ENCODE assay signal across 8 mouse cellular contexts in genomic region chr12:52504331-52505181, GRCm38 (mm10). TPM values are rescaled to one million over a fixed set of nuclear protein-coding genes. Genes with fewer than 3 reads are reported as not detected.
DNase-seq lines count a peak whose midpoint lies in the region; ATAC-seq and TF ChIP-seq lines count a peak whose summit lies in the region.

No protein-coding gene starts in this region.

- TF ChIP-seq EP300 in liver, embryonic 14.5 days (IDR thresholded peaks at IDR 0.05; ENCODE audit: low read depth), result no peak

- no peak for TF ChIP-seq CTCF in liver, embryonic 14.5 days (IDR thresholded peaks at IDR 0.05; ENCODE audit: low read depth)
- no peak for TF ChIP-seq CTCF in thymus, adult 2 months (IDR thresholded peaks at IDR 0.05; ENCODE audit: borderline replicate concordance, control insufficient read depth, extremely low read depth, insufficient read depth, low read length, poor library complexity)

- ATAC-seq in embryonic facial prominence, embryonic 15.5 days (ENCODE audit: insufficient number of reproducible peaks, low FRiP score, low TSS enrichment, low read depth), result peak; percentile 17
- ATAC-seq in heart, embryonic 13.5 days (ENCODE audit: extremely low read depth, insufficient number of reproducible peaks, low FRiP score, low TSS enrichment), result no peak
- peak; percentile 13 for ATAC-seq in kidney, embryonic 16.5 days (ENCODE audit: low FRiP score, low TSS enrichment)
- ATAC-seq in liver, embryonic 14.5 days (ENCODE audit: insufficient read depth), result 0 out of 2 replicates have a peak, but pooled peaks have one; percentile 0
- peak; percentile 36; the same call in 1 of the 2 replicates for ATAC-seq in neural tube, embryonic 11.5 days (ENCODE audit: insufficient read depth, low FRiP score, low TSS enrichment)

- peak overlapping the region; percentile 58 for H3K4me2 ChIP-seq in embryonic facial prominence, embryonic 15.5 days (replicated peaks)
- peak overlapping the region; percentile 78 for H3K4me2 ChIP-seq in heart, embryonic 13.5 days
- H3K4me2 ChIP-seq in kidney, embryonic 16.5 days (replicated peaks; ENCODE audit: low read depth, low read length), result peak overlapping the region; percentile 88
- H3K4me2 ChIP-seq in liver, embryonic 14.5 days (ENCODE audit: low read depth), result peak overlapping the region; percentile 87
- H3K4me2 ChIP-seq in neural tube, embryonic 11.5 days (ENCODE audit: low read depth), result peak overlapping the region; percentile 48

- WGBS in embryonic facial prominence, embryonic 15.5 days, result 0% methylated on average over 75 of the region's 78 CpGs
- under 1% methylated on average over 71 of the region's 78 CpGs for WGBS in heart, embryonic 13.5 days
- 0% methylated on average over 64 of the region's 78 CpGs for WGBS in kidney, embryonic 16.5 days
- under 1% methylated on average over 69 of the region's 78 CpGs for WGBS in liver, embryonic 14.5 days (ENCODE audit: insufficient replicate concordance)
- under 1% methylated on average over 68 of the region's 78 CpGs for WGBS in neural tube, embryonic 11.5 days
- WGBS in thymus, adult 2 months, result under 1% methylated on average over 78 of the region's 78 CpGs

- DNase-seq in CD4-positive helper T cell, adult 2 months (ENCODE audit: low read depth, low spot score), result peak; percentile 64
- DNase-seq in adrenal gland, adult 2 months, result peak; percentile 71
- peak in 2 of 3 experiments; percentile 31 to 42 for DNase-seq in liver, embryonic 14.5 days (ENCODE audit: low read depth in 3 of 3, low spot score in 3 of 3)
- peak; percentile 69 for DNase-seq in neural tube, embryonic 11.5 days (ENCODE audit: low spot score)
- peak; percentile 53 for DNase-seq in thymus, adult 2 months

- peak overlapping the region; percentile 99 for H3K4me3 ChIP-seq in embryonic facial prominence, embryonic 15.5 days (replicated peaks)
- peak overlapping the region; percentile 99 for H3K4me3 ChIP-seq in heart, embryonic 13.5 days
- H3K4me3 ChIP-seq in kidney, embryonic 16.5 days (ENCODE audit: low read length), result peak overlapping the region; percentile 94
- peak overlapping the region; percentile 88 to 94 for H3K4me3 ChIP-seq in liver, embryonic 14.5 days (ENCODE audit: insufficient read depth in 1 of 2, low read depth in 2 of 2, low read length in 2 of 2)
- peak overlapping the region; percentile 62 for H3K4me3 ChIP-seq in neural tube, embryonic 11.5 days (ENCODE audit: low read depth, low read length)
- H3K4me3 ChIP-seq in thymus, adult 2 months (ENCODE audit: control insufficient read depth, insufficient read depth, low read length), result peak overlapping the region; percentile 52

- no peaks in the 10 kb centered on the region for H3K9me3 ChIP-seq in embryonic facial prominence, embryonic 15.5 days (replicated peaks)
- H3K9me3 ChIP-seq in heart, embryonic 13.5 days, result no peaks in the 10 kb centered on the region
- no peaks in the 10 kb centered on the region for H3K9me3 ChIP-seq in kidney, embryonic 16.5 days (ENCODE audit: low read length)
- no peaks in the 10 kb centered on the region for H3K9me3 ChIP-seq in liver, embryonic 14.5 days (ENCODE audit: control insufficient read depth, low read length)
- no peaks in the 10 kb centered on the region for H3K9me3 ChIP-seq in neural tube, embryonic 11.5 days (ENCODE audit: control insufficient read depth, low read length)

- no peaks in the 10 kb centered on the region for H3K27me3 ChIP-seq in embryonic facial prominence, embryonic 15.5 days
- no peaks in the 10 kb centered on the region for H3K27me3 ChIP-seq in heart, embryonic 13.5 days (replicated peaks)
- H3K27me3 ChIP-seq in kidney, embryonic 16.5 days (ENCODE audit: insufficient read depth, low read length), result no peaks in the 10 kb centered on the region
- H3K27me3 ChIP-seq in liver, embryonic 14.5 days (ENCODE audit: control insufficient read depth, insufficient read depth, low read length), result no peaks in the 10 kb centered on the region; the same call in 1 of the 2 replicates
- H3K27me3 ChIP-seq in neural tube, embryonic 11.5 days (ENCODE audit: control insufficient read depth, insufficient read depth, low read length), result no peaks in the 10 kb centered on the region
- H3K27me3 ChIP-seq in thymus, adult 2 months (ENCODE audit: control insufficient read depth, insufficient read depth, low read length), result no peaks in the 10 kb centered on the region

- H3K4me1 ChIP-seq in embryonic facial prominence, embryonic 15.5 days, result no peaks in the 10 kb centered on the region
- peaks cover 35% of the 10 kb centered on the region for H3K4me1 ChIP-seq in heart, embryonic 13.5 days
- 0 out of 2 replicates have a peak, but pooled peaks cover 4% of the 10 kb centered on the region for H3K4me1 ChIP-seq in kidney, embryonic 16.5 days (ENCODE audit: insufficient read depth, low read length)
- peaks cover 0 to 4% of the 10 kb centered on the region in 2 experiments; a peak in 1 of 4 replicates for H3K4me1 ChIP-seq in liver, embryonic 14.5 days (replicated peaks; ENCODE audit: control insufficient read depth in 2 of 2, insufficient read depth in 2 of 2, low read length in 1 of 2)
- H3K4me1 ChIP-seq in neural tube, embryonic 11.5 days (ENCODE audit: control insufficient read depth, insufficient read depth, low read length), result peaks cover 5% of the 10 kb centered on the region
- H3K4me1 ChIP-seq in thymus, adult 2 months (replicated peaks; ENCODE audit: control insufficient read depth, insufficient read depth, low read length), result peaks cover 4% of the 10 kb centered on the region

- TF ChIP-seq POLR2A in thymus, adult 2 months (IDR thresholded peaks at IDR 0.05; ENCODE audit: control insufficient read depth, extremely low read depth, insufficient read depth, low read length, poor library complexity), result no peak

- peak overlapping the region; percentile 92 for H3K9ac ChIP-seq in embryonic facial prominence, embryonic 15.5 days
- H3K9ac ChIP-seq in heart, embryonic 13.5 days, result peak overlapping the region; percentile 100
- peak overlapping the region; percentile 98 for H3K9ac ChIP-seq in kidney, embryonic 16.5 days (replicated peaks; ENCODE audit: low read length)
- peak overlapping the region; percentile 81 for H3K9ac ChIP-seq in liver, embryonic 14.5 days (replicated peaks)
- peak overlapping the region; percentile 95 for H3K9ac ChIP-seq in neural tube, embryonic 11.5 days (ENCODE audit: low read length)

- H3K36me3 ChIP-seq in embryonic facial prominence, embryonic 15.5 days, result no peaks in the 10 kb centered on the region
- no peaks in the 10 kb centered on the region for H3K36me3 ChIP-seq in heart, embryonic 13.5 days
- no peaks in the 10 kb centered on the region for H3K36me3 ChIP-seq in kidney, embryonic 16.5 days (ENCODE audit: insufficient read depth, low read length)
- H3K36me3 ChIP-seq in liver, embryonic 14.5 days (replicated peaks; ENCODE audit: control insufficient read depth, insufficient read depth, low read depth), result no peaks in the 10 kb centered on the region
- no peaks in the 10 kb centered on the region for H3K36me3 ChIP-seq in neural tube, embryonic 11.5 days (ENCODE audit: control insufficient read depth, insufficient read depth, low read length)
- H3K36me3 ChIP-seq in thymus, adult 2 months (ENCODE audit: control insufficient read depth, insufficient read depth, low read length), result no peaks in the 10 kb centered on the region

- peak overlapping the region; percentile 100 for H3K27ac ChIP-seq in embryonic facial prominence, embryonic 15.5 days (replicated peaks)
- peak overlapping the region; percentile 100 for H3K27ac ChIP-seq in heart, embryonic 13.5 days (replicated peaks)
- peak overlapping the region; percentile 99 for H3K27ac ChIP-seq in kidney, embryonic 16.5 days (ENCODE audit: low read length)
- peak overlapping the region; percentile 62 for H3K27ac ChIP-seq in liver, embryonic 14.5 days
- H3K27ac ChIP-seq in neural tube, embryonic 11.5 days (ENCODE audit: low read depth, low read length), result peak overlapping the region; percentile 99
- no peak overlapping the region for H3K27ac ChIP-seq in thymus, adult 2 months (ENCODE audit: control insufficient read depth, insufficient read depth, low read length)

RNA-seq across cellular contexts. Expression of gene Arhgap5, which starts 0.8 kb away (rescaled TPM):
- total RNA-seq in adrenal gland, adult 2 months (2021), result 10 to 100 TPM; 74.5 to 87.3 TPM
- polyA plus RNA-seq in adrenal gland, adult 2 months (2012; rRNA removed), result 0.40 and 0.53 TPM in 2 replicates
- polyA plus RNA-seq in embryonic facial prominence, embryonic 15.5 days (2015; fragmentation: Nextera tagmentation; extraction: Ambion mirVana), result 41.6 and 46.8 TPM in 2 replicates
- 26.9 and 29.4 TPM in 2 replicates for polyA plus RNA-seq in heart, embryonic 13.5 days (2015; fragmentation: Nextera tagmentation; extraction: Ambion mirVana)
- polyA plus RNA-seq in kidney, embryonic 16.5 days (2015; fragmentation: Nextera tagmentation; extraction: Ambion mirVana), result 41.0 and 46.9 TPM in 2 replicates
- polyA plus RNA-seq in liver, embryonic 14.5 days (2012; rRNA removed), result 2.6 and 3.5 TPM in 2 replicates
- 7.8 and 9.4 TPM in 2 replicates for polyA plus RNA-seq in liver, embryonic 14.5 days (2014; fragmentation: Nextera tagmentation; extraction: Ambion mirVana)
- polyA plus RNA-seq in neural tube, embryonic 11.5 days (2014; fragmentation: Nextera tagmentation; extraction: Ambion mirVana), result 48.3 and 50.7 TPM in 2 replicates
- 0.80 and 1.3 TPM in 2 replicates for polyA plus RNA-seq in thymus, adult 2 months (2012; rRNA removed)
